ENCODE assay signal across 20 mouse cellular contexts in the genomic region with DNA sequence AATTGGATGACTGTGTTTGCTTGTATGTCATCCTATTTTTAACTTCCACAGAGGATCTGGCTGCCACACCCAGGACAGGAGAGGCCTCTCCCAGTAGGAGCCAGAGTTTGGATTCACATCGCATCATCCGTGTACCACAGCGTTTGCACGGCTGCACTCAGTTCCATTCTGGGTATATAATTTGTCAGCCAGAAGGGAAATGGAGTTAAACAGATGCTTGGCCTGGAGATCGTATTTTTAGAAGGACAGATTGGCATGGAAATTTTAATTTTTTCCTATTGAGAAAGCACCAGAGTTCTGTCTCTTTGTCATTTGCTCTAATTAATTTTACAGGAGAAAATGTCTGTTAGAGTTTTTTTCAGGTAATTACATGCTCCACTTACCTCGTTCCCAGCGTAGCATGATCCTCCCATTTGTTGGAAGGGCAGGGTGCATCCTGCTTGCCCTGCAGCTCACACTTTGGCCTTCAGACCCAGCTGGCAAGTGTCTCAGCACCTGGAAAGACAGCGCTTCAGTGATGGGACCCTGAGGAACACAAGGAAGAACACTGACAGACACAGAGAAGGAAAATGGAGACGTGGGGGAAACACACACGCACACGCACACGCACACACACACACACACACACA. TPM values are rescaled to one million over a fixed set of nuclear protein-coding genes. Genes with fewer than 3 reads are reported as not detected.
DNase-seq lines count a peak whose midpoint lies in the region; ATAC-seq and TF ChIP-seq lines count a peak whose summit lies in the region.
"Had no signal": no experiment of that assay in that cellular context is flagged by ENCODE, and none has a peak within 500 bp of the region (broad histone marks: within the 10 kb centered on the region; RNA-seq: fewer than 3 reads in every experiment).

No protein-coding gene starts in this region.

- H3K9ac ChIP-seq in hindbrain, embryonic 16.5 days (ENCODE audit: low read depth, low read length), result no peak overlapping the region
- H3K9ac ChIP-seq in hindbrain, embryonic 14.5 days, result no peak overlapping the region
- H3K9ac ChIP-seq: embryonic facial prominence, embryonic 13.5 days; limb, embryonic 15.5 days had no signal

- no peaks in the 10 kb centered on the region for H3K27me3 ChIP-seq in heart, embryonic 10.5 days (ENCODE audit: insufficient read depth, poor library complexity, severe bottlenecking)
- no peaks in the 10 kb centered on the region for H3K27me3 ChIP-seq in hindbrain, embryonic 16.5 days (replicated peaks; ENCODE audit: control insufficient read depth, insufficient read depth, low read length)
- no peaks in the 10 kb centered on the region for H3K27me3 ChIP-seq in hindbrain, embryonic 14.5 days (ENCODE audit: control insufficient read depth, insufficient read depth, low read length)
- H3K27me3 ChIP-seq: embryonic facial prominence, embryonic 13.5 days; limb, embryonic 15.5 days had no signal

- H3K4me3 ChIP-seq in heart, embryonic 10.5 days, result no peak overlapping the region
- H3K4me3 ChIP-seq in hindbrain, embryonic 16.5 days (ENCODE audit: low read length), result no peak overlapping the region
- H3K4me3 ChIP-seq in hindbrain, embryonic 14.5 days (replicated peaks; ENCODE audit: low read length), result no peak overlapping the region
- H3K4me3 ChIP-seq in lung, adult 2 months (replicated peaks; ENCODE audit: extremely low read depth, low read depth, low read length), result no peak overlapping the region
- H3K4me3 ChIP-seq: embryonic facial prominence, embryonic 13.5 days; limb, embryonic 15.5 days had no signal

- no peak for ATAC-seq in hindbrain, embryonic 16.5 days
- no peak for ATAC-seq in hindbrain, embryonic 14.5 days (ENCODE audit: low FRiP score)

- TF ChIP-seq CTCF in lung, adult 2 months (IDR thresholded peaks at IDR 0.05; ENCODE audit: insufficient read depth, low read length), result no peak

- DNase-seq in heart, embryonic 10.5 days (ENCODE audit: low spot score), result no peak
- no peak for DNase-seq in heart, adult 18-20 months
- DNase-seq in hindbrain, embryonic 14.5 days (ENCODE audit: low spot score), result no peak
- peak; percentile 9 for DNase-seq in lung, postnatal 36 days
- no peak for DNase-seq in lung, adult 2 months
- peak; percentile 57 for DNase-seq in retina, embryonic 14.5 days (ENCODE audit: low spot score)
- no peak for DNase-seq in adipocyte (ENCODE audit: low spot score)
- DNase-seq: adrenal gland, postnatal 36 days; cerebellum, adult 11 months; gastrocnemius, postnatal 36 days; lung, adult 18-20 months; right cerebral cortex, postnatal 4 days; thymus, adult 2 months had no signal

- H3K36me3 ChIP-seq in heart, embryonic 10.5 days, result peaks cover 56% of the 10 kb centered on the region
- H3K36me3 ChIP-seq in hindbrain, embryonic 16.5 days (ENCODE audit: control insufficient read depth, insufficient read depth, low read length), result peaks cover 6% of the 10 kb centered on the region; the same call in 1 of the 2 replicates
- peaks cover 29% of the 10 kb centered on the region for H3K36me3 ChIP-seq in hindbrain, embryonic 14.5 days (replicated peaks; ENCODE audit: control insufficient read depth, insufficient read depth)
- H3K36me3 ChIP-seq: G1E had no signal

- peaks cover 70% of the 10 kb centered on the region for H3K4me1 ChIP-seq in heart, embryonic 10.5 days
- peaks cover 3% of the 10 kb centered on the region for H3K4me1 ChIP-seq in hindbrain, embryonic 16.5 days (ENCODE audit: control insufficient read depth, insufficient read depth, low read depth, low read length)
- peaks cover 5% of the 10 kb centered on the region; the same call in 1 of the 2 replicates for H3K4me1 ChIP-seq in hindbrain, embryonic 14.5 days (replicated peaks; ENCODE audit: control insufficient read depth, insufficient read depth, low read length)
- H3K4me1 ChIP-seq in lung, adult 2 months (ENCODE audit: control insufficient read depth, insufficient read depth, low read length), result peaks cover 5% of the 10 kb centered on the region; the same call in 1 of the 2 replicates
- H3K4me1 ChIP-seq: limb, embryonic 15.5 days had no signal

- WGBS in heart, embryonic 10.5 days, result 81% methylated on average over 12 of the region's 12 CpGs
- 56% methylated on average over 12 of the region's 12 CpGs for WGBS in hindbrain, embryonic 16.5 days
- 73% methylated on average over 12 of the region's 12 CpGs for WGBS in hindbrain, embryonic 14.5 days
- WGBS in lung, adult 2 months, result 75% methylated on average over 12 of the region's 12 CpGs

- no peak for TF ChIP-seq POLR2A in lung, adult 2 months (IDR thresholded peaks at IDR 0.05; ENCODE audit: borderline replicate concordance, extremely low read depth, low read depth, low read length)

- H3K27ac ChIP-seq in heart, embryonic 10.5 days, result peak overlapping the region; percentile 90
- 0 out of 2 replicates have a peak overlapping the region, but pooled peaks have one; percentile 27 for H3K27ac ChIP-seq in hindbrain, embryonic 16.5 days (ENCODE audit: low read depth, low read length)
- H3K27ac ChIP-seq in hindbrain, embryonic 14.5 days, result no peak overlapping the region
- H3K27ac ChIP-seq: embryonic facial prominence, embryonic 13.5 days; limb, embryonic 15.5 days had no signal

- H3K4me2 ChIP-seq in hindbrain, embryonic 16.5 days (ENCODE audit: low read length), result no peak overlapping the region
- no peak overlapping the region for H3K4me2 ChIP-seq in hindbrain, embryonic 14.5 days (replicated peaks)
- H3K4me2 ChIP-seq: embryonic facial prominence, embryonic 13.5 days; limb, embryonic 15.5 days had no signal

- H3K9me3 ChIP-seq in heart, embryonic 10.5 days, result no peaks in the 10 kb centered on the region
- no peaks in the 10 kb centered on the region for H3K9me3 ChIP-seq in hindbrain, embryonic 16.5 days (ENCODE audit: control insufficient read depth, low read length)
- no peaks in the 10 kb centered on the region for H3K9me3 ChIP-seq in hindbrain, embryonic 14.5 days (ENCODE audit: control insufficient read depth, low read length)
- H3K9me3 ChIP-seq: embryonic facial prominence, embryonic 13.5 days; limb, embryonic 15.5 days had no signal

RNA-seq across cellular contexts. Expression of gene Tcp10a, which starts 37.9 kb away (rescaled TPM):
- 0.06 and 0.12 TPM in 2 replicates for polyA plus RNA-seq in heart, embryonic 10.5 days (2016; fragmentation: Nextera tagmentation; extraction: Ambion mirVana)
- not detected for total RNA-seq in heart, adult 18-20 months (2021)
- polyA plus RNA-seq in hindbrain, embryonic 16.5 days (2015; fragmentation: Nextera tagmentation; extraction: Ambion mirVana), result 0.09 and 0.13 TPM in 2 replicates
- polyA plus RNA-seq in hindbrain, embryonic 14.5 days (2014; fragmentation: Nextera tagmentation; extraction: Ambion mirVana), result not detected in 2 replicates
- not detected in 2 replicates for polyA plus RNA-seq in lung, adult 2 months (2012; rRNA removed)
- total RNA-seq: common myeloid progenitor, adult 5-6 weeks; gastrocnemius, postnatal 36 days; megakaryocyte, adult 5-6 weeks had no signal
- polyA plus RNA-seq: embryonic facial prominence, embryonic 13.5 days; G1E; intestine, embryonic 14.5 days; limb, embryonic 15.5 days; thymus, adult 2 months had no signal

Comparison
In these comparisons a context has a peak if more than half of its experiments do, and no peak if none do; other contexts are left out.
1. DNase-seq: peak in lung, postnatal 36 days (single experiment) and retina, embryonic 14.5 days (single experiment); none in heart, embryonic 10.5 days (single experiment), heart, adult 18-20 months (0 of 2), hindbrain, embryonic 14.5 days (single experiment), lung, adult 2 months (single experiment) and adipocyte (single experiment).